Mouse (Mus musculus) 3T3-L1 (cell line): ENCODE measurements around the gene Samd4b.
A peak's percentile ranks its signal among the peaks of the same experiment; 100 is the strongest.

Experiments used
- DNase-seq: peaks from one replicate; pipeline ENCODE4 v3.0.0-alpha.2; 2015; ENCODE audit warnings: low read depth, low spot score

Gene Samd4b

DNA sequence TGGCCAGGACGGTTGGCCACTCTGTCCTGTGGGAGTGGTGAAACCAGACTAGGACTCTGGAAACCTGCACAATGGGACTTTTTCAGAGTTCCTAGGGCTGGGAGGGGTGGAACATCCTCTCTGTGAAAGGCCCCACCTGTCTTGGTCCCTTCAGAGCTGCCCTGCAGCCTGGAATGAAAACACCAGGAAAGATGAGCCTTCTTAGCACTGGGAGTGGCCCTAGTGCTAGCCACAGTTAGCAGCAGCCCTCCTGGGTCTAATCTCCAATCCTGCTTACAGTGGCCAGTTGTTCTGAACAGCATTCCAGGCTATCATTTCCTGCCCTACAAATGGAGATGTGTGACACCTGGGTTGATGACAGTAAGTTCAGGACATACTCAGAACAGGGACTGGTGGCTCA, 6.1 kb downstream of the Samd4b start:
- DNase-seq = no peak

DNA sequence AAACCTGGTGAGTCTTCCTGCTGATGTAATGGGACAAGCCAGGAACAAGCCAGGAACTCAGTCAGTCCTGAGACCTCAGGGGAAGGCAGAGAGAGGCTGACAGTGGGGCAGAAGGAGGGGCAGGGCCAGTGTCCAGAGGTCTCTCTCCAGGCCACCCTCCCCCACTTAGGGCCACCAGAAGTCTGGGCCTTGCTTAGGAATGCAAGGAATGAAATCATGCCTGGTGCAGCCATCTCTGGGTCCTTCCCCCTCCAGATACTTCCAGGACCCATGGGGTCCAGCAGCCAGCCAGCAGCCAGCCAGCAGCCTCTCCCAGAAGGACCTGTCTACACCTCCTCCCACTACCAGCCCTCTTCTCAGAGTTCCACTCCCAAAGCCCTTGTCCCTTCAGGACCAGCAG, 10.3 kb downstream of the Samd4b start:
- DNase-seq = peak; percentile 49

DNA sequence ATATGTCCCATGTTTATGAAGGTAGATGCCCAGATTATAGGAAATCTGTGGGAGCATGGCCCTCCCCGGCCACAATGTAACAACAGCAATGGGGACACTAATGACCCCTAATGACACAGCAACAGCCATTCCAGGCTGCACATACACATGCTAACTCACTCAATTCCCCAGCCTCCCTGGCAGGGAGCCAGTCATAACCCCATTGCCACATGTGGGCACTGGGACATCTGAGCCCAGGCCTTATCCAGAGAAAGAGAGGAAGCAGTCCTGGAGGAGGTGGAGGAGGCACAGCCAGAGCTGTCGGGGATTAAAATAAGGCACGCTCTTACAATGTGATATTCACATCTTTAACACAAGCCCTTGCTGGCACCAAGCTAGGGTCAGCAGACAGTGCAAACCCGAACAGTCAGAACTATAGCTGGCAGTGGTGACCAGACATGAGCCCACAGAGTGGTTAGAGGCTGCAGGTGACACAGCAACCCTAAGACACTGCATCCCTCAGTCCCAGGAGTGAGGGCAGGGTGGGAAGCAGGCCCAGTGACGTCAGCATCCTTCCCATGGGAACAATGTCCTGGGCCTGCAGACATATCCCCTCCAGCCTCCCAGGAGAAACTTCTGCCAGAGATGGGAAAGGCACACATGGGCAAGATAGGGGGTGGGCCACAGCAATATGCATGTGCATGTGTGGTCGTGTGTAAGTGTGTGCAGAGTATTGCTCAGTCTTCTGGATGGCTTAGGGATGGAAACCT, 11.1 kb downstream of the Samd4b start:
- DNase-seq = peak; percentile 45

DNA sequence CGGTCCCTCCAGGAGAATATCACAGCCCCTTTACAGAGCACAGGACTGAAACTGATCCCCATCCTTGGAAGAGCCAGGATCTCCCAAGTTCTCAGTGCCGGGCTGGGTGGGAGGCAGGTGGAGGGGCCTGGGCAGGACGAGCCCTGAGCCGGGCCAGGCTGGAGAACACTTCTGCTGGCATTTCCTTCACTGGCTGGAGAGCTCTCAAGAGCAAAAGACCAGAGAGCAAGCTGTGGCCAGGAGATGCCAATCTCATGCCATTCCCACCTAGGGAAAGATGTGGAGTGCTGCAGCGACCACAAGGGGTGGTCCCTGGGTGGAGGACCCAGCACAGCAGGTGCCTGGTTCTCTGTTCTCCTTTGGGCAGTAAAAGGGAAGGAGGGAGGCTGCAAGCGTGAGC, 12.9 kb downstream of the Samd4b start:
- DNase-seq = no peak

DNA sequence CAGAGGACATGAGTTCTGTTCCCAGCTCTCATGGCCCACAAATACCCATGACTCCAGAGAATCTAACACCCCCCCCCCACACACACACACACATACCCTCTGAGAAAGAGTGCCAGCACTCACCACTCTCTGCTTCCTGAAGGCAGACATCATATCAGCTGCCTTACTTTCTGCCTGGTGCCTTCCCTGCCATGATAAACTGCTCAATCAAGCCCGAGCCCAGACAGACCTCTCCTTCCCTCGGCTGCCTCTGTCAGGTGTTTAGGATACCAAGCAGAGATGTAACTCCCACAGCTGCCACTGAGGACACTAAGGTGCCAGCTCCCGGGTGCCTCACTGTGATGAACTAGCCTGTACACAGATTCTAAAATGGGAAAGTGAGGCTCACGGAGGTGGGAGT, 13.5 kb downstream of the Samd4b start:
- DNase-seq = no peak

DNA sequence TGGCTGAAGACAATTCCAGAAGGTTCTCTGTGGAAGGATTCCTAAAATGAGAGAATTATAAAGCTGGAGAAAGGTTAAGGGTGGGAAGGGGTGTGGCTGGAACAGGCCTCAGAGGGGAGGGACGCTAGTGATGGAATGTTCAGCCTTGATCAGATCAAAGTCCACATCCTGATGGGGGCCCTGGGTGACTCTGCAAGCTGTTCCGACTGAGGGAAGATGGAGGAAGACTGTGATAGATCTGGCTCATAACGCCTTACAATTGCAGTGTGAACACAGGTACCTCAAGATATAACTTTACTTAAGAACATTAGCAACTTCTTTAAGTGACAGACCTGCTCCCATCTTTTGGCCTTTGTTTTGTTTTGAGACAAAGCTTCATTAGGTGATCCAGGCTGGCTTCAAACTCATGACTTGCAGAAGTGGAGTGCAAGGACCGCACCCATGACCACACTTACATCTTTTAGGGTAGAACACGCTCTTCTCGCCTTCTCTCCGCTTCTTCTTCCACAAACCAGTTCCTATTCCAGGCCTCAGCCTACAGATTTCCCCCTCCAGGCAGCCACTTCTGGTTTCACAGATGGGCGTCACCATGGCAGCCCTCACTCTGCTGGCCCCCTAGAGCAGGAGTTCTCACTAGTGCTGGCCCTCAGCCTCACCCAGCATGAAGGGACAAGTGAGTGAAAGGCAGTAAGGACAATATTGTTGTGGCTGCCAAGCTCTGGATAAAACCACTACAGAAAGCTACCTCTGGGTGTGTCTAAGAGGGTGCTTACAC, 14.2 kb downstream of the Samd4b start:
- no peak for DNase-seq

DNA sequence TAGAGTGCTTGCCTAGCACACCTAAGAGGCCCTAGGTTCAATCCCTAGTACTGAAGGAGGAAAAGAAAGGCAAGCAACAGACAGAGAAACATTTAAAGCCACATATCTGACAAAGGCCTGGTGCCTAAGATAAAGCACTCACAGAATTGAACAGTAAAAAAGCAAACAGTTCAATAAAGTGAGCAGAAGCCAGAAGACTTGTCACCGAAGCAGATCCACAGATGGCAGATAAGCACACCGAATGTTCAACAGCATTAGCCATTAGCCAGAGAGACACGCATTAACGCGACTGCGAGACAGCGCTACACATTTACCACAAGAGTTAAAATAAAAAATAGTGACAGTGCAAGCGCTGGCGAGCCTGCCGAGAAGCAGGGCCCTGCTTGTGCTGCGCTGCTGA, 15.1 kb downstream of the Samd4b start:
- no peak for DNase-seq

DNA sequence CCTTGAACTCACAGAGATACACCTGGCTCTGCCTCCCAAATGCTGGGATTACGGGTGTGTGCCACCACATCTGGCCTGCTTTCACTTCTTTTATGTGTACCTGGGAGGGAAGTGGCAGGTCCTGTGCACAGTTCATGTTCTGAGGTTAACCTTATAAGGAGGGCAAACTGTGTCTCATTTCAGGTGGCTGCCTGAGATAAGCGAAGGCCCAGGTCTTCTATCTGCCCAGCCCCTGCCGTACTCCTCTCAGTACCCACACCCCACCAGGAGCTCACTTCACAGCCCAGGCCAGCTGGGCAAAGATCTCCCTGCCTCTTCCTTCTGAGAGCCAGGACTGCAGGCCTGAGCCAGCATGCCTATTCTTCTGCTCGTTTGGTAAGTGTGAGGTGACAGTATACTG, 16.2 kb downstream of the Samd4b start:
- no peak for DNase-seq

DNA sequence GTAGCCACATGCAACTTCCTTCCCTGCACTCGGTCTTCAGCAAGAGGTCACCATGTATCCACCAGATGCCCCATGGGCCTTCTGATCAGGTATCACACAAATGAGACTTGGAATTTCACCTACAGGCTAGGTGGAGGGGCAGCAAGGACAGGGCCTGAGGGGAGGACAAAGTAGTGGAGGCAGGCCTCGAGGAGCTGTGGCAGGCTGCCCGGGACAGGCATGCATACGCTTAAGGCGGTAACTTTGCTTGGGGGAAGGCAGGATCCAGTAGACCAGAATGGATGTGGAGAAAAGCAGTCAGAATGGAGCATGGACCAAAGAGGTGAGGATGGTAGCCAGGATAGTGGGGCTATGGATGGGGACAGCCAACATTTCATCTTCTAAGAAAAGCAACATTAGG, 18.1 kb downstream of the Samd4b start:
- no peak for DNase-seq

DNA sequence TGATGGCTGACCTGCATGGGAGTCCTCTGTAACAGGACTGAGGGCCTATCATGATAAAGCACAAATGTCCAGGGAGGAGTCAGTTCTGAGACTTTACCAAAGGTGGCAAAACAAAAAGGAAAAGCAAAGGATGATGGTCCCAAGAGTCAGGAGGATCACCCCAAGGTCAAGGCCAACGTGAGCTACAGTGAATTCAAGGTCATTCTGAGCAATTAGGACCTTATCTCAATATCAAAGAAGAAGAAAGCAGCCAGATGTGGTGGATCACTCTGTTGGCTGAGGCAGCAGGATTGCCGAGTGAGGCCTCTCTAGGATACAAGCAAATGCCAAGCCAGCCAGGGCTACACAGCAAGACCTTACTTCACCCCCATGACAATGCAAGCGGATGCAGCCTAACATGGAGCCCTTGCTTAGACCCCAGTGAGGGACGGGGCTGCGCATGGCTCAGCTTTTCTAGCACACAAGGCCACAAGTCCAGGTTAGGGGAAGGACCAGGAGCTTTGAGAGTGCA, 19.3 kb downstream of the Samd4b start:
- no peak for DNase-seq

DNA sequence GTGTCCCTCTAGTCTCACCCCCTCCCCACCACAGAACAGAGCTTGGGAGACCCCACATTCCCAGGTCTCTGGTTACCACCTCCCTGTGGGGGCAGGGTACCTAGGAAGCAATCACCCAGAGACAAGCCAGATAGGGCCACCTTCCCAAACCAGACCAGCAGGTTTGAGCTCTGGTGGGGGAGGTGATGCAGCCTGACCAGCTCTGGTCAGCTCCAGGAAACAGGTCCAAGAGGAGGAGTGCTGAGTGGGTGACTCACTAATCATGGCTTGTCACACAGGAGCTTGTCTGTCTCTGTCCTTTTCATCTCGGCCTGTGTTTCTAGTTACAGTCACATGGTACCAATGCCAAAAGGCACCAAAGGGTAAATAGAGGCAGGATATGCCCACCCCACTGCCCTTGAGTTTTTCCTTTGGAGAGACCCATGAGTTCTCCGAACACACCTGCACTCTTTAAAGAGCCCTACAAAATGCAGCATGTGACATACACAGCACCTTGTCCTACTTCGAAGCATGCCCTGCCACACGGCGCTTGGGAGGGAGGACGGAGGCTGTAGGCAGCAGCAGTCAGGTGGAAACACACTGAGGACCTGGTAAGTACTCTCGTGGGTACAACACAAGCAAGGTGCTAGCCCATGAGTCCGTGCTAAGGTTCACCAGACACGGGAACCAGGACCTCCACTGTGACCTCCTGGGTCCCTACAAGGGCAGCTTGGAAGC, 20.0 kb downstream of the Samd4b start:
- peak; percentile 52 for DNase-seq

DNA sequence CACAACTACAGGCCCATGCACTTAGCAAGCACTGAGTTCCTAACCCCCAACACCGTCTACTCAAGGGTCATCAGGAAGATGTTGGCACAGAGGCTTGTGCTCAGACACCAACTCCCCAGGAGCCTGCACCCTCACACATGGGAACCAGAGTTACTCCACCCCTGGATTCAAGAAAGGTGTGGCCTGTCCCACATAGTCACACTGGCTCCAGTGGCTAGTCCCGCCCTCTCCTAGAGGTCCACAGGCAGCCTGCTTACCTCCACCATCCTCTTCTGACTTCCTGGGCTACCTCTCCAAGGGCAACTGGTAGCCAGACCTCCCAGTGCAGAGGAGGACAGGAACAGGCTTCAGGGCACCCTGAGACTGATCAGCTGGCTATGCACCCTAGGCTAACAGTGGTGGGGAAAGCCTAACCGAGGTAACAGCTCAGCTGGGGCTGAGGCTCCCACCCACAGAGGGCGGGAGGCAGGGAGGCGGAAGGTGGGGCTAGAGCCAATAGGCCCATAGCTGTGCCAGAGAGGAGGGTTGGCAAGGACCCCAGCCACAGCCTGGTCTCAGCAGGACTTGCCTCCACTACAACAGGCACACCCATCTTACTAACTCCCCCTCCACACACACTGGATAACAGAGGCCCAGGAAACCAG, 21.6 kb downstream of the Samd4b start:
- peak; percentile 65 for DNase-seq

DNA sequence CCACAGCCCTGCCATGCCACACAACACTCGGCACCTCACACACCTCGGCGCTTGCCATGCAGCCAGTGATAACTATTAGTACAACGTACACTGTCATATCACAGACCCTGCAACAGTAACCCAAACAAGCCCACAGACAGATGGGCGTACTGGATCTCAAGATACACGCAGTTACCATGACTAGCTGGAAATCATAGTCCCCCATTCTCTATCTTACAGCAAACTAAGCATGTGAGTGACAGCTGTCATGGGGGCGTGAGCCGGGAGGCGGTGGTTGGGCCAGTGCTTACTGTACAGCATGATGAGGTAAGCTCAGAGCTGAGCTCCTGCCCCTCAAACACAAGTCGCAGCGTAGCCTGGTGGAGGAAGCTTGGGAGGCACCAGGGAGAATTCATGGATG, 22.3 kb downstream of the Samd4b start:
- DNase-seq = no peak

DNA sequence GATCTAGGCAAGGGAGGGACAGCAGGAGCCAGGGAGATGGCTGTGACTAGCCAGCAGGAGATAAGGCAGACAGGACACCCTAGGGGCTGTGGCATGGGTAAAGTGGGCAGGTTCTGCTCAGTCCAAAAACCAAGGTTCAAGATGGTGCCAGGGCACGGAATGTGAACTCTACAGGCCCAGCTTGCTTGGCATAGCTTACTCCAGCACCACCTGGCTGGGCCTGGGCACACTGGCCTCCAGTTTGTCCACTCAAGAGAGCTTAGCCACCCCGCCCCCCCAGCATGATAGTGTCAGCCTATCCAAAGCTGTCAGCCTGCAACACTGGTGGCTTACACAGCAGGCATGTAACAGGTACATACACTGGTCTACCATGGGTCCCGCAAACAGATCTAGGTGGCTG, 24.7 kb downstream of the Samd4b start:
- no peak for DNase-seq

DNA sequence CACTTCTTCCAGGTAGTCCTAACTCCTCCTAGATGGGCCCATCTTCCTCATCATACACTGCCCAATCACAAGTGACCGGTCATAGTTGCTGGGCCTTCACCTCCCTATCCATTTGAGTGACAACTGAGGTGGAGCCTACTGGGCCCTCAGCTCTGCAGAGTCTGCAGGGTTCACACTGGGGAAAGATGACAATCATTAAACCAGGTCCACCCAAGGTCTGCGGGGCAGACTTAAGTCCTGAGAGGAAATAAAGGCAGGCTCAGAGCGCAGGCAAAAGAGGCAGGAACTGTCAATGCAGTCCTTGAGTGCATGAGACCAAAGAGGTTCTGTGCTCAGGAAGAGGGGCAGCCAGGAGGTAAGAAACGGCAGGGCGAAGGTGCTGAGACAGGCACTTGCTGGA, 25.3 kb downstream of the Samd4b start:
- no peak for DNase-seq

DNA sequence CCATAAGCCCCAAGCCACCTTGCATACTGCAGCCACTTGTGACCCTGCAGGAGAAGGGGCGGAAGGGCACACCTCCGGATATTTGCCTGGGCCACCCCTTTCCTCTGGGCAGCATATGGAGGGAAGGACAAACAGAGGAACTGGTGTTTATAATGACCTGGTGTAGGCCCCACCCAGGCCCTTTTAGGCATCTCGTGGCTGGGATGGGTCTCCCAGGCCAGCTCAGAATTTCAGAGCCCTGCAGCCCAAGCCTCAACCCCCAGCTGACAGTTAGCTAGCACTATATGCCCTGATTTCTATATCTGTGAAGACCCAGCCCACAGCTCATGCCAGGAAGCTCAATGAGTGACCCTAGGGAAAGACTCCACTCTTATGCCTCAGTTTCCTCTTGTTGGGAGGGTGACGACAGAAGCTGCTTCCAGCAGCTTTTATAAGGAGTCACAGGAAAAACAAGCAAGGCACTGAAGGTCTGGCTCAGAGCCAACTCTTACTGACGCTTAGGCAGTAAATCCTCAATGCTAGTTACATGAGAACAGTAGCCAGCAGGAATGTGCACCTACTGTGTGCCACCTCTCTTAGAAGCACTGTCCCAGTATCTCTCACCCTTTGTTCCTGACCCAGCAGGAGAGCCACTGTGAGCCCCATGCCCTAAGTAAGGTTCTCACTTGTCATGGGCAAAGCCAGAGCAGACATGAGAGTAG, 26.8 kb downstream of the Samd4b start:
- DNase-seq = peak; percentile 20

DNA sequence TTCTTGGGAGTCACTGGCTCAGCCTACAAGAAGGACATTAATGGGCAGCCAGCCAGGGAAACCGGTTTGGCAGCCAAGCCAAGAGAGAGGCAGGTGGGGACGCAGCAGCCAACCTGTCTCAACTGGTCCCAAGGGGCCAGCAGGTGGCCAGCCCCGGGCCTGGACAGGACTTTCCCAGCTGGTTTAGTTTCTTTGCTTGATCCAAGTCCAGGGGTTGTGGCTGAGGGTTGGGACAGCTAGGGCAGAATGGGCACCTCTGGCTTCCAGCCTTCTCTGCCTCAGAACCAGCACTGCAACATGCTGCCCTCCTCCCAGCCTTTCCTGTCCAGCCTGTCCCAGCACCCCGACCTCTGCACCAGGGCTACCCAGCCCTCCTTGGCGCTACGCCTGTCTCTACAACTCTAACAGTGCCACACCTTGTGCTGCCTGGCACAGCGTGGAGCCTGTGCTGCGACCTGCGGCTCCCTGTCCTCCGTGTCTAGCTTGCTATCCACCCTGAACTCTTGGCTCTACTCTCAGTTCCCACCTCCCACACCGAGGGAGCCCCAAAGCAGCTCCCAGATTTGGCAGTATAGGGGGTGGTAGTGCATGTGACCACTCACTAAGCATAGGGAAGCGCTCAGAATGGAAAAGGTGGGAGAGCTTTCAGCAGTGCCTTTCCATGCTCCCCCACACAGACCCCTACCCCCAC, 27.5 kb downstream of the Samd4b start:
- DNase-seq = no peak

DNA sequence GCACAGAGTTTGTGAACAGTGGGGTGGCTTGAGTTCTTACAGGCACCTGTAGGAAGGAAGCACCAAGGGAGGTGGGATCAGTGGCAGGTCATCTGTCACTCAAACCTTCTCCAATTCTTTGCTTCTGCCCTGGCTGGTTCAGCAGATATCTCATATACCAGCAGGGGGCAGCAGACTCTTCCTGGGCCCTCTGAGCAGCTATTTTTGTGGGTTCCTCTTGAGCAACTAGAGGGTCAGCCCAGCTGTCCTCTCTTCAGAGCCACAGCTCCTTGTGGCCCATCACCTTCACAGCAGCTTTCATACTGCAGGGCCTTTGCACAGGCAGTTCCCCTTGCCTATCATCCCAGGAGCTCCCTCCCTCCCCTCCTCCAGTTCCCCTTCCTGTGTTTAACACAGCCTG, 29.7 kb downstream of the Samd4b start:
- DNase-seq = peak; percentile 76

DNA sequence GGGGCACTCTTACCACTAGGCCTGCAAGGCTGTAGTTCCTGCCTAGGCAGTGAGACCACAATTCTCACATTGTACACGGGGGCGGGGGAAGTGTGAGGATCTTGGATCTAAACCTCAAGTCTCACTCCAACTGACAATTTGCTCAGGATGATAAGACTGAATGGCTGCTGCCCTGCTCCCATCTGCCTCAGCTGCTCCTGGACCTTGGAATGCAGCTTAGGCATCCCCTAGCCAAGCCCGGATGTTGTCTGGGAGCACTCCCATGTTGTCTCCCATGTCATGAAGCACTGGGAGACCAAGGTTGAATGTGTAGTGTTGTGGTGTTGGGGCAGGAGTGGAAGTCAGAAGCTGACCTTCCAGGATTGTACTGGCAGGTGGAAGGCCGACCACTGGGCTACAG, 30.4 kb downstream of the Samd4b start:
- no peak for DNase-seq

DNA sequence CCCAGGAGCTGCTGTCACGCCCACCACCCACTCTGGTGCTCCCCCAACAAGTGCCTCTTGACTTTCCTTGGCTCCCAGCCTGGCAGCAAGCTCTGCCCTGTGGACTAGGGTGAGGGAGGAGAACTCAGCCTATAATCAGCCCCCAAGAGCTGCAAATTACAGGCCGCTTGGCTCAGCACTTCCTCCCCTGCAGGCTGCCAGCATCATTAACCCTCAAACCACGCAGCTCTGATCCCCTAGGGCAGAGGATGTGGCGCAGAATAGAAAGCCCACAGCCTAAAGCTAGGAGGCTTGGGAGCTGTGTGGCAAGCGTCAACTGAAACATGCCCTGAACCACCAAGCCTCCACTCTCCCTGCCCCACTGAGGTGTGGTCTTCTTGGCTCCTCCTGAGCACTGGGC, 32.5 kb downstream of the Samd4b start:
- DNase-seq = no peak

DNA sequence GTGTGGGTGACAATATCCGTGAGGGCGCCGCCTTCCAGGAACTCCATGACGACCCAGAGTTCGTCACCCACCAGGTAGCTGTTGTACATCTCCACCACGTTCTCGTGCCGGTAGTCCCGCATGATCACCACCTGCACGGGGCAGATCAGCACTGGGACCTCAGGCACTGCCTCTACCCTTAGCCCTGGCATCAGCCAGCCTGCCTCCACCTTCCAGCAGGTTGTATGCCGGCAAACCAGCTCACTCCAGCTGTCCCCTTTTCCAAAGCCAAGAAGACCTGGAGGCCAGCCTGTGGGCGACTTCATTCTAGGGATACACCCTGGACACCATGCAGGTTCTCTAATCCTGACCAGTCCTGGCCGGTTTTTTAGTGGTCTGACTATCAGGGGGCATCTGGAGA, 35.0 kb downstream of the Samd4b start:
- DNase-seq = no peak
